24 mouse cellular contexts compared by ENCODE assay signal in the genomic region with DNA sequence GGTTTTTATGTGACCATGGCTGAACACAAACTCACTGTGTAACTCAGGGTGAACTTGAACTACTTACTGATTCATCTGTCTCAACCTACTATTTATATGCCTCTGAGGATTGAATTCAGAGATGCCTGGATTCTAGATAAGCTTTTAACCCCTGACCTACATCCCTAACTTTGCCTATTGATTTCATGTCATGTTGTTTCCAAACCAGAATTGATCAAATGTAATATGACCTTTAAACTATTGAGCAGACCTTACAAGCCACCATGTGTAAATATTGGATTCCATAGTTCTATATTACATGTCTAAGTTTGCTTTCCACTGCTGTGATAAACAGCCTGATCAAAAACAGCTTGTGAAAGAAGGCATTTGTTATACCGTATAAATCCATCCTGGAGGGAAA. TPM values are rescaled to one million over a fixed set of nuclear protein-coding genes. Genes with fewer than 3 reads are reported as not detected.
"Had no signal": no experiment of that assay in that cellular context is flagged by ENCODE, and none has a peak within 500 bp of the region (broad histone marks: within the 10 kb centered on the region; RNA-seq: fewer than 3 reads in every experiment).

No protein-coding gene starts in this region.

- H3K27ac ChIP-seq: lung, embryonic 15.5 days; macrophage; neural tube, embryonic 13.5 days; neural tube, embryonic 15.5 days; stomach, embryonic 15.5 days; stomach, postnatal 0 days had no signal

- DNase-seq: lung, adult 2 months; lung, postnatal 14 days; lung, postnatal 36 days; midbrain, embryonic 14.5 days; right cerebral cortex, postnatal 14 days; thymus, adult 2 months; thymus, postnatal 25 days; thymus, postnatal 4 days had no signal

- H3K9me3 ChIP-seq: lung, embryonic 15.5 days had no signal

- H3K4me3 ChIP-seq: lung, embryonic 15.5 days; megakaryocyte, embryonic 14.5 days; myocyte; neural tube, embryonic 13.5 days; neural tube, embryonic 15.5 days; stomach, embryonic 15.5 days had no signal

- H3K27me3 ChIP-seq: lung, embryonic 15.5 days; megakaryocyte, embryonic 14.5 days; neural tube, embryonic 13.5 days; neural tube, embryonic 15.5 days; stomach, embryonic 15.5 days had no signal

- H3K4me2 ChIP-seq: lung, embryonic 15.5 days; midbrain, embryonic 11.5 days; neural tube, embryonic 13.5 days; neural tube, embryonic 15.5 days; stomach, embryonic 15.5 days had no signal

- H3K9ac ChIP-seq: lung, embryonic 15.5 days; neural tube, embryonic 13.5 days; neural tube, embryonic 15.5 days; stomach, embryonic 15.5 days had no signal

- H3K4me1 ChIP-seq: lung, embryonic 15.5 days; megakaryocyte, embryonic 14.5 days; neural tube, embryonic 13.5 days; neural tube, embryonic 15.5 days; stomach, embryonic 15.5 days had no signal

- ATAC-seq: lung, postnatal 0 days; midbrain, embryonic 16.5 days had no signal

- H3K36me3 ChIP-seq: lung, embryonic 15.5 days; neural tube, embryonic 13.5 days; neural tube, embryonic 15.5 days; stomach, embryonic 15.5 days had no signal

RNA-seq across cellular contexts. Expression of a gene that starts 8.1 kb away (rescaled TPM):
- total RNA-seq: megakaryocyte progenitor cell, adult 5-6 weeks had no signal
- polyA plus RNA-seq: lung, postnatal 0 days; macrophage; midbrain, embryonic 11.5 days; midbrain, embryonic 14.5 days; midbrain, embryonic 16.5 days; myocyte; neural tube, embryonic 11.5 days; neural tube, embryonic 13.5 days; neural tube, embryonic 15.5 days; spleen, adult 2 months; stomach, postnatal 0 days; testis, adult 2 months; thymus, adult 2 months; urinary bladder, adult 2 months had no signal

RNA-seq across cellular contexts. Expression of a gene that starts 55.5 kb away (rescaled TPM):
- total RNA-seq: megakaryocyte progenitor cell, adult 5-6 weeks had no signal
- polyA plus RNA-seq: lung, adult 2 months; lung, embryonic 15.5 days; lung, postnatal 0 days; macrophage; midbrain, embryonic 11.5 days; midbrain, embryonic 14.5 days; midbrain, embryonic 16.5 days; myocyte; neural tube, embryonic 11.5 days; neural tube, embryonic 13.5 days; neural tube, embryonic 15.5 days; spleen, adult 2 months; stomach, embryonic 15.5 days; stomach, postnatal 0 days; thymus, adult 2 months; urinary bladder, adult 2 months had no signal
